Mouse (Mus musculus): ENCODE data around the gene Trim17. TPM values are rescaled to one million over a fixed set of nuclear protein-coding genes. Genes with fewer than 3 reads are reported as not detected.

Gene Trim17
- total and polyA plus RNA-seq, 3 experiments: 0.11 to 0.12 TPM; not detected in 1

DNA sequence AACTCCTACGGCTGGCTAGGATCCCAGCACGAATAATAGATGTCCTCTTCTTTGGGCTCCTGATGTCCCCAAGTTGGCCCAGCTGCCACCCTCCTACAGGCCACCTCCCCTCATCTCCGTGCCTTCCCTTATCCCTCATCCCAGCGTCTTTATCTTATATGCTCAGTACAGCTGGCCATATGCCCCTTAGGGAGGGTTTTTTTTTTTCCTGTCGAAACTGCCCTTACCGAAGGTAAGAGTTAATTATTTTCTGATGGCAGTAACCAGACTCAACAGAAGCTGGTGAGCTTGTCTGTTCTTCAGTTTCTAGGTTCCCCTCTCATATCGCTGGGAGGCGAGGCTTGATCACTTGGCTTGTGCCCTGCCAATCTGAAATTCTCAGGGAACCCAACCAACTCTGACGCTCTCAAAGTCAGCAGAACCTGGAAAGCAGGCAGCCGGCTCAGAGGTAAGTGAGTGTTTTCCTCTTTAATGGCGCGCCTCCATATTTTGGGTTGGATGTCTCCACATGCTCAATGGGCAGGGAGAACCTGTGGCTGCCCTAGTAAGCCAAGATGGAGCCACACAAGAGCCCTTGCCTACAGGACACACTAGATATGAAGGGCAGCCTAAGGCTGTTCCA lies 36.6 kb upstream of the Trim17 start, which contains the start of gene Btnl10:
Gene Btnl10 (plus strand): TSS at position 164 of the 622 bp plus-strand sequence.
- no peak for DNase-seq (ENCODE audit: low spot score)
- peaks cover 49% of the 10 kb centered on the region for H3K27me3 ChIP-seq (ENCODE audit: insufficient read depth, low read length)
- TF ChIP-seq POLR2AphosphoS5 (IDR thresholded peaks at IDR 0.05; ENCODE audit: insufficient replicate concordance, low read depth, low read length): no peak
- H3K4me1 ChIP-seq (ENCODE audit: insufficient read depth, low read depth, low read length): peaks cover 25% of the 10 kb centered on the region
- H3K4me3 ChIP-seq (ENCODE audit: low read depth, low read length): no peak within 1 kb of the TSS
- H3K9me3 ChIP-seq (replicated peaks): no peaks in the 10 kb centered on the region
- no peak for ATAC-seq (ENCODE audit: extremely low read depth, insufficient number of reproducible peaks, low FRiP score, poor library complexity, severe bottlenecking)
- no peaks in the 10 kb centered on the region for H3K36me3 ChIP-seq (replicated peaks)

DNA sequence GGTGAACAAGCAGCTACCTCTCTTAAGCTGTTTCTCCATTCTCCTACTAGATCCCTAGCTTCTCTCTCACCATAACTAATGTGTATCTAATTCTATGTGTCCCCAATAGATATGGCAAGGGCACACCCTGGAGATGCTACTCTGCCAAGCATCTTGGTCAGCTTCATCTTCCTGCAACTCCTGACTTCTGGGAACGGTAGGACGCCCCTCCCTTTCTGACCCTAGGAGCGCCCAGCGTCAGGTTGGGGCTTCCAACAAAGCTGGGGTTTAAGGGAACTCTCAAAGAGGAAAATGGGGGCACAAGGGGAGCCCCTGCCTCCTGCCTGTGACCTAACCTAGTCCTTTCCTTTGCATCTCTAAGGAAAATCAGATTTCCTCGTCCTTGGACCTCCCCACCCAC lies 35.7 kb upstream of the Trim17 start:
- H3K4me3 ChIP-seq (ENCODE audit: low read depth, low read length): no peak overlapping the region
- ATAC-seq (ENCODE audit: extremely low read depth, insufficient number of reproducible peaks, low FRiP score, poor library complexity, severe bottlenecking) (no peak), DNase-seq (ENCODE audit: low spot score) (no peak)
- H3K9me3 ChIP-seq (replicated peaks): no peaks in the 10 kb centered on the region
- TF ChIP-seq GATA1 (IDR thresholded peaks at IDR 0.05; ENCODE audit: borderline replicate concordance, low read length) (no peak), GATA2 (IDR thresholded peaks at IDR 0.05; ENCODE audit: borderline replicate concordance, low read depth, low read length) (no peak), TAL1 (conservative IDR thresholded peaks at IDR 0.05; ENCODE audit: low read depth, low read length) (no peak), POLR2AphosphoS5 (IDR thresholded peaks at IDR 0.05; ENCODE audit: insufficient replicate concordance, low read depth, low read length) (no peak), CTCF (IDR thresholded peaks at IDR 0.05; ENCODE audit: low read depth, low read length) (no peak)
- peaks cover 18% of the 10 kb centered on the region for H3K4me1 ChIP-seq (ENCODE audit: insufficient read depth, low read depth, low read length)
- H3K36me3 ChIP-seq (replicated peaks): no peaks in the 10 kb centered on the region
- H3K27me3 ChIP-seq (ENCODE audit: insufficient read depth, low read length): peaks cover 58% of the 10 kb centered on the region

- Histone ChIP-seq H3K9me3 (replicated peaks) (no peaks in the 10 kb centered on the region), H3K36me3 (replicated peaks) (no peaks in the 10 kb centered on the region), H3K27me3 (ENCODE audit: insufficient read depth, low read length) (peaks cover 64% of the 10 kb centered on the region), H3K4me1 (ENCODE audit: insufficient read depth, low read depth, low read length) (peaks cover 3% of the 10 kb centered on the region; the same call in 1 of the 2 replicates), H3K4me3 (ENCODE audit: low read depth, low read length) (no peak overlapping the region)
- DNase-seq (ENCODE audit: low spot score): no peak
- no peak for ATAC-seq (ENCODE audit: extremely low read depth, insufficient number of reproducible peaks, low FRiP score, poor library complexity, severe bottlenecking)
- no peak for TF ChIP-seq GATA2 (IDR thresholded peaks at IDR 0.05; ENCODE audit: borderline replicate concordance, low read depth, low read length)
- no peak for TF ChIP-seq POLR2AphosphoS5 (IDR thresholded peaks at IDR 0.05; ENCODE audit: insufficient replicate concordance, low read depth, low read length)
- TF ChIP-seq GATA1 (IDR thresholded peaks at IDR 0.05; ENCODE audit: borderline replicate concordance, low read length): no peak
- TF ChIP-seq CTCF (IDR thresholded peaks at IDR 0.05; ENCODE audit: low read depth, low read length): no peak
- TF ChIP-seq TAL1 (conservative IDR thresholded peaks at IDR 0.05; ENCODE audit: low read depth, low read length): no peak
These were observed 32.1 kb upstream of the Trim17 start for GRCm38 (mm10) chr11:58922420-58922819.

DNA sequence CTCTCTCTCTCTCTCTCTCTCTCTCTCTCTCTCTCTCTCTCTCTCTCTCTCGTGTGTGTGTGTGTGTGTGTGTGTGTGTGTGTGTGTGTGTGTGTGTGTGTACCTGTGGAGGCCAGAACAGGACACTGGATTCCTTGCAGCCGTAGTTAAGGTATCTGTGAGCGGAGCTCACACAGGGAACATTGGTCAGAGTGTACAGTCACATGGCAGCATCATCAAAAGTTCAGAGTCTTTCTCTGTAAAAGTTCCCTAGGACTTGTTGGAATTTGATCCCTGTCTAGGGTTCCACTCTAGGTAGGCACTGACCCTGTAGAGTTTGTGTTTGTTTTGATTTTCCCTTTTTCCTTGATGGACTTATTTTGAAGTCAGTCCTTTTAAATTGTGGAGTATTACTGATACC lies 27.8 kb upstream of the Trim17 start:
- TF ChIP-seq CTCF (IDR thresholded peaks at IDR 0.05; ENCODE audit: low read depth, low read length) (no peak), TAL1 (conservative IDR thresholded peaks at IDR 0.05; ENCODE audit: low read depth, low read length) (no peak), POLR2AphosphoS5 (IDR thresholded peaks at IDR 0.05; ENCODE audit: insufficient replicate concordance, low read depth, low read length) (no peak), GATA1 (IDR thresholded peaks at IDR 0.05; ENCODE audit: borderline replicate concordance, low read length) (no peak), GATA2 (IDR thresholded peaks at IDR 0.05; ENCODE audit: borderline replicate concordance, low read depth, low read length) (no peak)
- Histone ChIP-seq H3K27me3 (ENCODE audit: insufficient read depth, low read length) (peaks cover 32% of the 10 kb centered on the region), H3K4me1 (ENCODE audit: insufficient read depth, low read depth, low read length) (peaks cover 12% of the 10 kb centered on the region), H3K4me3 (ENCODE audit: low read depth, low read length) (no peak overlapping the region), H3K36me3 (replicated peaks) (peaks cover 10% of the 10 kb centered on the region), H3K9me3 (replicated peaks) (no peaks in the 10 kb centered on the region)
- no peak for DNase-seq (ENCODE audit: low spot score)
- ATAC-seq (ENCODE audit: extremely low read depth, insufficient number of reproducible peaks, low FRiP score, poor library complexity, severe bottlenecking): no peak

DNA sequence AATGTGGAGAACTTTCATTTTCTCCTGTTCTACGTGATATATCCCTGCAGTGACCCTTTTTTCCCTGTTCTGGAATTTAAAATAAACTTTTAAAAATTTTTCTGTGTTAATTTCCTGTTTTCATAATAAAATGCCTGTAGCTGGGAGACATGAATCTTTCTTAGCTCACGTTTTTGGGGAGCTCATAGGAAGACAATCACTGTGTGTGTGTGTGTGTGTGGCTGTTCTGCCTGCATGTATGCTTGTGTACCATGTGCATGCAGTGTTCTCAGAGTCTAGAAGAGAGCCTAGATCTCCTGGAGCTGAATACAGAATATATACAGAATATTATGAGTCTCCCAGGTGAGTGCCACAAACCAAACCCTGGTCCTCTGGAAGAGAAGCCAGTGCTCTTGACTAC lies 27.4 kb upstream of the Trim17 start:
- TF ChIP-seq GATA2 (IDR thresholded peaks at IDR 0.05; ENCODE audit: borderline replicate concordance, low read depth, low read length): no peak
- TF ChIP-seq GATA1 (IDR thresholded peaks at IDR 0.05; ENCODE audit: borderline replicate concordance, low read length): no peak
- no peak for TF ChIP-seq CTCF (IDR thresholded peaks at IDR 0.05; ENCODE audit: low read depth, low read length)
- no peak for TF ChIP-seq POLR2AphosphoS5 (IDR thresholded peaks at IDR 0.05; ENCODE audit: insufficient replicate concordance, low read depth, low read length)
- TF ChIP-seq TAL1 (conservative IDR thresholded peaks at IDR 0.05; ENCODE audit: low read depth, low read length): no peak
- H3K4me1 ChIP-seq (ENCODE audit: insufficient read depth, low read depth, low read length): peaks cover 15% of the 10 kb centered on the region
- H3K36me3 ChIP-seq (replicated peaks): peaks cover 14% of the 10 kb centered on the region
- H3K4me3 ChIP-seq (ENCODE audit: low read depth, low read length): no peak overlapping the region
- DNase-seq (ENCODE audit: low spot score): no peak
- no peaks in the 10 kb centered on the region for H3K9me3 ChIP-seq (replicated peaks)
- H3K27me3 ChIP-seq (ENCODE audit: insufficient read depth, low read length): peaks cover 30% of the 10 kb centered on the region
- ATAC-seq (ENCODE audit: extremely low read depth, insufficient number of reproducible peaks, low FRiP score, poor library complexity, severe bottlenecking): no peak

GRCm38 (mm10) chr11:58927790-58928651 lies 26.5 kb upstream of the Trim17 start:
- no peak for ATAC-seq (ENCODE audit: extremely low read depth, insufficient number of reproducible peaks, low FRiP score, poor library complexity, severe bottlenecking)
- DNase-seq (ENCODE audit: low spot score): peak; percentile 28
- H3K4me1 ChIP-seq (ENCODE audit: insufficient read depth, low read depth, low read length): peaks cover 15% of the 10 kb centered on the region
- no peak for TF ChIP-seq GATA1 (IDR thresholded peaks at IDR 0.05; ENCODE audit: borderline replicate concordance, low read length)
- TF ChIP-seq POLR2AphosphoS5 (IDR thresholded peaks at IDR 0.05; ENCODE audit: insufficient replicate concordance, low read depth, low read length): no peak
- no peak for TF ChIP-seq TAL1 (conservative IDR thresholded peaks at IDR 0.05; ENCODE audit: low read depth, low read length)
- no peak for TF ChIP-seq GATA2 (IDR thresholded peaks at IDR 0.05; ENCODE audit: borderline replicate concordance, low read depth, low read length)
- TF ChIP-seq CTCF (IDR thresholded peaks at IDR 0.05; ENCODE audit: low read depth, low read length): no peak
- H3K36me3 ChIP-seq (replicated peaks): peaks cover 24% of the 10 kb centered on the region
- peak overlapping the region; percentile 7; the same call in 1 of the 2 replicates for H3K4me3 ChIP-seq (ENCODE audit: low read depth, low read length)
- H3K27me3 ChIP-seq (ENCODE audit: insufficient read depth, low read length): peaks cover 21% of the 10 kb centered on the region
- no peaks in the 10 kb centered on the region for H3K9me3 ChIP-seq (replicated peaks)
